Mouse (Mus musculus) G1E (cell line): ENCODE measurements at regions not wholly inside any gene's neighbourhood (a gene's known extent, or its start where the extent isn't known, plus 50 kb on each side); places are given as distances from the start of the nearest gene placed in this dataset.

ENCODE experiments used
- CTCF ChIP-seq: IDR thresholded peaks from 2 replicates; pipeline ENCODE4 v1.5.1; 2012; ENCODE audit warnings: low read depth, low read length, inconsistent platforms, mixed read lengths
- GATA1 ChIP-seq: IDR thresholded peaks from 2 replicates; pipeline ENCODE4 v1.6.1; 2012; ENCODE audit warnings: borderline replicate concordance, low read length, inconsistent platforms, mixed read lengths
- GATA2 ChIP-seq: IDR thresholded peaks from 2 replicates; pipeline ENCODE4 v1.6.1; 2012; ENCODE audit warnings: low read depth, low read length, inconsistent platforms, borderline replicate concordance
- POLR2AphosphoS5 ChIP-seq: IDR thresholded peaks from 2 replicates; pipeline ENCODE4 v1.6.1; 2012; ENCODE audit warnings: low read depth, low read length, inconsistent platforms; ENCODE audit not compliant: insufficient replicate concordance
- TAL1 ChIP-seq: conservative IDR thresholded peaks from 2 replicates; pipeline ENCODE4 v1.6.1; 2012; ENCODE audit warnings: low read depth, low read length, inconsistent platforms, mixed read lengths

- TF ChIP-seq CTCF (no peak), TAL1 (no peak), GATA1 (no peak), POLR2AphosphoS5 (no peak), GATA2 (no peak)
These were observed 154.0 kb upstream of the Fam78b start for GRCm38 (mm10) chr1:166847233-166847632.
